16 mouse cellular contexts compared by ENCODE assay signal in genomic region chr8:84280777-84281176, GRCm38 (mm10).
"Had no signal": no experiment of that assay in that cellular context is flagged by ENCODE, and none has a peak within 500 bp of the region (broad histone marks: within the 10 kb centered on the region; RNA-seq: fewer than 3 reads in every experiment).

No protein-coding gene starts in this region.

- ATAC-seq: forebrain, postnatal 0 days; hindbrain, postnatal 0 days; intestine, embryonic 16.5 days had no signal

- DNase-seq: forebrain, postnatal 0 days; gastrocnemius, postnatal 36 days; heart, adult 11 months; heart, adult 2 months; heart, postnatal 14 days; heart, postnatal 36 days; kidney, adult 11 months; kidney, adult 2 months; kidney, adult 9 months; kidney, postnatal 14 days; kidney, postnatal 36 days; layer of hippocampus, adult 9-11 months; layer of hippocampus, postnatal 36 days; liver had no signal
